Mouse (Mus musculus): Measurements from ENCODE around the gene Sp100. TPM values are rescaled to one million over a fixed set of nuclear protein-coding genes. Genes with fewer than 3 reads are reported as not detected.
"Not testable (repeated sequence)": the region's sequence is repeated elsewhere in the genome, so short reads cannot be mapped to it uniquely, and the experiment has no call there.

The Sp100 gene
- polyA plus RNA-seq (2014; fragmentation: Nextera tagmentation; extraction: Ambion mirVana): 0.32 and 0.37 TPM in 2 replicates

- not testable (repeated sequence) for H3K4me2 ChIP-seq (ENCODE audit: low read length); H3K4me3 ChIP-seq (ENCODE audit: low read depth, low read length); ATAC-seq; H3K9ac ChIP-seq (ENCODE audit: low read length); H3K27me3 ChIP-seq (replicated peaks; ENCODE audit: control insufficient read depth, insufficient read depth, low read length); DNase-seq (ENCODE audit: low spot score); H3K9me3 ChIP-seq (replicated peaks; ENCODE audit: control insufficient read depth, low read length); H3K36me3 ChIP-seq (ENCODE audit: control insufficient read depth, insufficient read depth, low read length); H3K4me1 ChIP-seq (ENCODE audit: control insufficient read depth, insufficient read depth, low read length); H3K27ac ChIP-seq (ENCODE audit: low read depth, low read length)
- WGBS: 77% methylated on average over 6 of the region's 6 CpGs
These were observed at the start of gene Sp100 for GRCm38 (mm10) chr1:85649881-85650280. Gene Sp100, plus strand, starts transcription at chr1:85649988.

- H3K36me3 ChIP-seq (ENCODE audit: control insufficient read depth, insufficient read depth, low read length); H3K4me1 ChIP-seq (ENCODE audit: control insufficient read depth, insufficient read depth, low read length); H3K9me3 ChIP-seq (replicated peaks; ENCODE audit: control insufficient read depth, low read length); DNase-seq (ENCODE audit: low spot score); H3K27ac ChIP-seq (ENCODE audit: low read depth, low read length); H3K4me3 ChIP-seq (ENCODE audit: low read depth, low read length); H3K27me3 ChIP-seq (replicated peaks; ENCODE audit: control insufficient read depth, insufficient read depth, low read length); ATAC-seq; H3K9ac ChIP-seq (ENCODE audit: low read length); H3K4me2 ChIP-seq (ENCODE audit: low read length): not testable (repeated sequence)
- no CpG with 5 or more reads among the region's 5 CpGs for WGBS
These were observed 49.7 kb upstream of the Sp100 start, which contains the start of gene Sp140 for GRCm38 (mm10) chr1:85600078-85600477. Gene Sp140, plus strand, starts transcription at chr1:85600378.

GRCm38 (mm10) chr1:85600794-85601193 lies 49.0 kb upstream of the Sp100 start:
- not testable (repeated sequence) for H3K4me2 ChIP-seq (ENCODE audit: low read length); H3K9ac ChIP-seq (ENCODE audit: low read length); H3K36me3 ChIP-seq (ENCODE audit: control insufficient read depth, insufficient read depth, low read length); H3K4me1 ChIP-seq (ENCODE audit: control insufficient read depth, insufficient read depth, low read length); H3K27me3 ChIP-seq (replicated peaks; ENCODE audit: control insufficient read depth, insufficient read depth, low read length); H3K4me3 ChIP-seq (ENCODE audit: low read depth, low read length); H3K27ac ChIP-seq (ENCODE audit: low read depth, low read length); DNase-seq (ENCODE audit: low spot score); H3K9me3 ChIP-seq (replicated peaks; ENCODE audit: control insufficient read depth, low read length); ATAC-seq
- WGBS: 73% methylated on average over 4 of the region's 4 CpGs

GRCm38 (mm10) chr1:85604341-85604740 lies 45.4 kb upstream of the Sp100 start:
- not testable (repeated sequence) for ATAC-seq; H3K9me3 ChIP-seq (replicated peaks; ENCODE audit: control insufficient read depth, low read length); H3K4me3 ChIP-seq (ENCODE audit: low read depth, low read length); H3K27ac ChIP-seq (ENCODE audit: low read depth, low read length); H3K4me1 ChIP-seq (ENCODE audit: control insufficient read depth, insufficient read depth, low read length); H3K27me3 ChIP-seq (replicated peaks; ENCODE audit: control insufficient read depth, insufficient read depth, low read length); DNase-seq (ENCODE audit: low spot score); H3K9ac ChIP-seq (ENCODE audit: low read length); H3K36me3 ChIP-seq (ENCODE audit: control insufficient read depth, insufficient read depth, low read length); H3K4me2 ChIP-seq (ENCODE audit: low read length)
- WGBS: no CpG with 5 or more reads among the region's 1 CpGs

GRCm38 (mm10) chr1:85608361-85608760 lies 41.4 kb upstream of the Sp100 start:
- H3K4me2 ChIP-seq (ENCODE audit: low read length); H3K9me3 ChIP-seq (replicated peaks; ENCODE audit: control insufficient read depth, low read length); H3K4me3 ChIP-seq (ENCODE audit: low read depth, low read length); H3K36me3 ChIP-seq (ENCODE audit: control insufficient read depth, insufficient read depth, low read length); H3K4me1 ChIP-seq (ENCODE audit: control insufficient read depth, insufficient read depth, low read length); H3K27me3 ChIP-seq (replicated peaks; ENCODE audit: control insufficient read depth, insufficient read depth, low read length); H3K9ac ChIP-seq (ENCODE audit: low read length); ATAC-seq; H3K27ac ChIP-seq (ENCODE audit: low read depth, low read length); DNase-seq (ENCODE audit: low spot score): not testable (repeated sequence)
- WGBS: 80% methylated on average over 3 of the region's 4 CpGs

GRCm38 (mm10) chr1:85610581-85610980 lies 39.2 kb upstream of the Sp100 start:
- H3K36me3 ChIP-seq (ENCODE audit: control insufficient read depth, insufficient read depth, low read length); H3K9me3 ChIP-seq (replicated peaks; ENCODE audit: control insufficient read depth, low read length); H3K4me1 ChIP-seq (ENCODE audit: control insufficient read depth, insufficient read depth, low read length); ATAC-seq; H3K9ac ChIP-seq (ENCODE audit: low read length); H3K4me2 ChIP-seq (ENCODE audit: low read length); H3K27ac ChIP-seq (ENCODE audit: low read depth, low read length); H3K4me3 ChIP-seq (ENCODE audit: low read depth, low read length); H3K27me3 ChIP-seq (replicated peaks; ENCODE audit: control insufficient read depth, insufficient read depth, low read length); DNase-seq (ENCODE audit: low spot score): not testable (repeated sequence)
- WGBS: no CpG with 5 or more reads among the region's 4 CpGs

- not testable (repeated sequence) for H3K9me3 ChIP-seq (replicated peaks; ENCODE audit: control insufficient read depth, low read length); DNase-seq (ENCODE audit: low spot score); H3K36me3 ChIP-seq (ENCODE audit: control insufficient read depth, insufficient read depth, low read length); H3K4me3 ChIP-seq (ENCODE audit: low read depth, low read length); H3K9ac ChIP-seq (ENCODE audit: low read length); H3K27ac ChIP-seq (ENCODE audit: low read depth, low read length); H3K27me3 ChIP-seq (replicated peaks; ENCODE audit: control insufficient read depth, insufficient read depth, low read length); H3K4me2 ChIP-seq (ENCODE audit: low read length); H3K4me1 ChIP-seq (ENCODE audit: control insufficient read depth, insufficient read depth, low read length); ATAC-seq
- WGBS: 94% methylated on average over 3 of the region's 3 CpGs
These were observed 34.7 kb upstream of the Sp100 start for GRCm38 (mm10) chr1:85615096-85615495.

- not testable (repeated sequence) for DNase-seq (ENCODE audit: low spot score); H3K27ac ChIP-seq (ENCODE audit: low read depth, low read length); H3K36me3 ChIP-seq (ENCODE audit: control insufficient read depth, insufficient read depth, low read length); H3K9ac ChIP-seq (ENCODE audit: low read length); H3K27me3 ChIP-seq (replicated peaks; ENCODE audit: control insufficient read depth, insufficient read depth, low read length); H3K4me2 ChIP-seq (ENCODE audit: low read length); H3K4me1 ChIP-seq (ENCODE audit: control insufficient read depth, insufficient read depth, low read length); H3K4me3 ChIP-seq (ENCODE audit: low read depth, low read length); ATAC-seq; H3K9me3 ChIP-seq (replicated peaks; ENCODE audit: control insufficient read depth, low read length)
- 59% methylated on average over 3 of the region's 3 CpGs for WGBS
These were observed 34.0 kb upstream of the Sp100 start for GRCm38 (mm10) chr1:85615819-85616218.

- not testable (repeated sequence) for DNase-seq (ENCODE audit: low spot score); ATAC-seq; H3K4me1 ChIP-seq (ENCODE audit: control insufficient read depth, insufficient read depth, low read length); H3K27me3 ChIP-seq (replicated peaks; ENCODE audit: control insufficient read depth, insufficient read depth, low read length); H3K36me3 ChIP-seq (ENCODE audit: control insufficient read depth, insufficient read depth, low read length); H3K4me2 ChIP-seq (ENCODE audit: low read length); H3K27ac ChIP-seq (ENCODE audit: low read depth, low read length); H3K4me3 ChIP-seq (ENCODE audit: low read depth, low read length); H3K9me3 ChIP-seq (replicated peaks; ENCODE audit: control insufficient read depth, low read length); H3K9ac ChIP-seq (ENCODE audit: low read length)
- WGBS: 72% methylated on average over 4 of the region's 5 CpGs
These were observed 32.6 kb upstream of the Sp100 start for GRCm38 (mm10) chr1:85617161-85617560.

Data from forebrain, embryonic 14.5 days (tissue).